Mouse (Mus musculus) adrenal gland, postnatal 4 days (tissue): Measurements from ENCODE around the gene Xrra1. TPM values are rescaled to one million over a fixed set of nuclear protein-coding genes. Genes with fewer than 3 reads are reported as not detected.
A peak's percentile ranks its signal among the peaks of the same experiment; 100 is the strongest.
"Not testable (repeated sequence)": the region's sequence is repeated elsewhere in the genome, so short reads cannot be mapped to it uniquely, and the experiment has no call there.

Source experiments
- DNase-seq, 2 experiments: peaks; one replicate each; pipeline ENCODE4 v3.0.0; 2021 to 2022; ENCODE audit warnings: low spot score in 2 of 2, mixed read lengths in 2 of 2
- long read RNA-seq, 2 experiments: library from polyadenylated mRNA; stranded (forward); transcript quantifications; one replicate each; pipeline ENCODE4 v2.0.0; 2021
- total RNA-seq, 2 experiments: library from RNA; stranded (reverse); gene quantifications; 2 replicates each; pipeline ENCODE4 v1.2.3; 2021

The Xrra1 gene
- total RNA-seq, result 1 to 10 TPM; 2.0 to 3.4 TPM
- long read RNA-seq, experiment 1, partial matches to known transcripts, result 5 of 5 reads
- long read RNA-seq, experiment 1, other reads (novel, unspliced or antisense), result 0 of 5 reads
- long read RNA-seq, experiment 2, partial matches to known transcripts, result 2 of 4 reads
- long read RNA-seq, experiment 2, other reads (novel, unspliced or antisense), result 2 of 4 reads

- peak; percentile 80 to 94 for DNase-seq
Measured at GRCm38 (mm10) chr7:99858813-99859585, at the start of gene Xrra1. Gene Xrra1, plus strand, starts transcription at chr7:99859116.

DNA sequence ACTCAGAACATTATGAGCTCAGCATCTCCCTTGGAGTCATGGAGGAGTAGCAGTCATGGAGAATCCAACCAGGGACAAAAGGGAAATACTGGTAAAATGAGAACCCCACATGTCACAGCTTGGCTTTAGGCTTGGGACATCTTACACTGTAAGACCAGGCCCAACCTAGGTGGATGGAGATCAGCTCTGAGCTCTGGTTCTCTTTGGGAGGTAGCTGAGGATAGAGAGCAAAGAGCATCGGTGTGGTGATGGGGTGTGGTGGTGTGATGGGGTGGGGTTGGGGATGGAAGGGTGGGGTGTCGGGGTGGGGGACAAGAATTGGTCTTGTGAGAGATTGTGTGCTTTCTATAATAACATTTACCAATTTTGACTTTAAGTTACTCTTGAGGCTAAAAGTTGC, 48.1 kb upstream of the Xrra1 start:
- DNase-seq, result no peak

DNA sequence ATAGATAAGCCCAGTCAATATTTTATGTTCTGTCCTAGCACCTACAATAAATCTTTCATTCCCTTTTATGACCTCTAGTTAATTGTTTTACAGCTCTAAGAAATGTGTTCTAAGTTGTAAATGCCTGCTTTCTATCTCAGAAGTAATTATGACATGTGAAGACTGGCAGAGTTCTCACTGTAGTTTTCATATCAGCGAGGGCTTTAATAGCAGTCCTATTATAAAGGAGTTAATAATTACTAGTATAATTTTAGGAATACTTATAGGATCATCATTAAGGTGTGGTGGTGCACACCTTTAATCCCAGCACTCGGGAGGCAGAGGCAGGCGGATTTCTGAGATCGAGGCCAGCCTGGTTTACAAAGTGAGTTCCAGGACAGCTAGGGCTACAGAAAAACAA, 47.3 kb upstream of the Xrra1 start:
- no peak for DNase-seq

DNA sequence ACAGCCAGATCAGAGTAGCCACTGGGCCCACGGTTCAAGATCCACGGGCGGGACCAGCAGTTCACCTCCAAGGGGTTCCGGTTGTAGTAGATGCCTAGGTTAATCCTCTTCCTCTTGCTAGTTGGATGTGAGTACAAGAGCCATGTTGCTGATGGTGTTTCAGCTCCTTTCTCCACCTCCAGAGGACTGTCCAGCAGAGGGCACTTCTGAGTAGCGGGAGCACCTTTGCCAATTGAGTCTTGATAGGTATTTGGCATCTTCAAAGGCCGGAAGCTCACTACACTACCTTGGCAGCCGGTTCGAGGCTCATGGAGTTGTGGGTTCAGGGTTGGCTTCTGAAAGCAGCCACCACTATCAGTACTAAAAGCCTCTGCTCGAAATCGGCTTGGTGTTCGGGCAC, 45.5 kb upstream of the Xrra1 start:
- DNase-seq, result no peak

GRCm38 (mm10) chr7:99818181-99818725, 40.7 kb upstream of the Xrra1 start:
- not testable (repeated sequence) for DNase-seq

GRCm38 (mm10) chr7:99821953-99822352, 37.0 kb upstream of the Xrra1 start:
- DNase-seq, result no peak

- DNase-seq, result no peak
Measured at GRCm38 (mm10) chr7:99822426-99822825, 36.5 kb upstream of the Xrra1 start.

- no peak for DNase-seq
Measured at GRCm38 (mm10) chr7:99823045-99823663, 35.8 kb upstream of the Xrra1 start.

GRCm38 (mm10) chr7:99824649-99825483, 34.0 kb upstream of the Xrra1 start:
- no peak for DNase-seq

- DNase-seq, result no peak
Measured at GRCm38 (mm10) chr7:99825511-99825910, 33.4 kb upstream of the Xrra1 start.

DNA sequence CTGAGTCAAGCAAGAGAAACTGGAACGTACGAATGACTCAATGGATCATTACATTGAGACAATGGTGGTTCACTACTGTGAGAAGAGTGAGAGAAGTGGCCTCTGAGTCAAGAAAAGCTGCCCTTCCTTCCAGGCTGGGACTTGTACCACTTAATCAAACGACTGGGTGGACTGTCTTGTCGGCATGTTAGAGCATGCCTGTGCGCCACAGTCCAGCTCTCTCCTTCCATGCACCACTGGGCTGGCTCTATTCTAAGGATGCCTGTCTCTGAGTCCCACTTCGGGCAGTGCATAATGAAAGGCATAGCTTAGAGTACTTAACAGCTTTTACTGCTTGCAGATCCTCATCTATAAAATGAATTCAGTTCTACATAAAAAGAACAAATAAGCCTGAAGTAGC, 32.8 kb upstream of the Xrra1 start:
- no peak for DNase-seq

GRCm38 (mm10) chr7:99828083-99828570, 30.8 kb upstream of the Xrra1 start, which contains the start of gene Neu3:
Gene Neu3, minus strand, starts transcription at chr7:99828417.
- peak; percentile 75 to 87 for DNase-seq

- no peak for DNase-seq
Measured at GRCm38 (mm10) chr7:99833115-99833845, 25.6 kb upstream of the Xrra1 start.

DNA sequence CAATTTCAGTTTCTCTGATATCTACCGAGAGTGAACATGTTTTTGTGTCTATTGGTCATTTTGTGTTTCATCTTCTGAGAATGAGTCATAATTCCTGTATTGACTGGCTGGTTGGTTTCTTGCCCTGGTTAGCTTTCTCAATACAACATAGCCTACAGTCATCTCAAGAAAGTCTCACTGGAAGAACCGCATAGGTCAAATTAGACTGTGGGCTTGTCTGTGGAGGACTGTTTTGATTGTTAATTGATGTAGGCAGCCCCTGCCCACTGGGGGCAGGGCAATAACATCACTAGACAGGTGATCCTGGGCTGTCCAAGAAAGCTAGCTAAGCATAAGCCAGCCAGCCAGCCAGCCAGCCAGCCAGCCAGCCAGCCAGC, 25.1 kb upstream of the Xrra1 start:
- DNase-seq, result no peak

GRCm38 (mm10) chr7:99834314-99834853, 24.5 kb upstream of the Xrra1 start:
- no peak for DNase-seq

GRCm38 (mm10) chr7:99836781-99837180, 22.1 kb upstream of the Xrra1 start:
- no peak for DNase-seq

GRCm38 (mm10) chr7:99837358-99838071, 21.4 kb upstream of the Xrra1 start:
- no peak for DNase-seq

DNA sequence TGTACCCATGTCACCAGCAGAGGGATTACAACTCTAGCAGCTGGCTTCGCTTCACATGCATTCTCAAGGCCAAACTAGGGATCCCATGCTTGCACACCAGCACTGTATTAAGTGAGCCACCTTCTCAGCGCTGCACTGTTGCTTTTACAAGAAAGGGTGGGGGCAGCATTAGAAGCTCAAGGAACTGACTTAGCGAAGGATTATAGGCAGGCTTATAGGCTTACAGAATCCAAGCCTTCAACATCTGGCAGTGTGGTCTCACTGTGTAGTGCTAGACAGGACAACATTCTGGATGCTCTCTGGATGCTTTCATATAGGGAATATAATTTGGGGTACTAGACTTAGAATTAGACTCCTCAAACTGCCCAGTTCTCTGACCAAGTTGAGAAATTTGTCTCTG, 20.7 kb upstream of the Xrra1 start:
- DNase-seq, result no peak

GRCm38 (mm10) chr7:99845533-99846236, 13.2 kb upstream of the Xrra1 start:
- DNase-seq, result no peak
